Mouse (Mus musculus) liver, embryonic 16.5 days (tissue): ENCODE data around the gene Wasl. TPM values are rescaled to one million over a fixed set of nuclear protein-coding genes. Genes with fewer than 3 reads are reported as not detected.

Experiments used
- ATAC-seq: fragments of 200-750 bp; cut with Nextera tagmentation; 2 replicates; pipeline ENCODE4 v1.8.0; 2017; ENCODE audit warnings: low read depth, mild to moderate bottlenecking, moderate number of reproducible peaks, moderate library complexity
- H3K27ac ChIP-seq: fragments of 300-500 bp; sonication (generic); 2 replicates; pipeline ENCODE4 v1.5.1; 2014; ENCODE audit warnings: mild to moderate bottlenecking, low read length
- H3K27me3 ChIP-seq: fragments of 300-500 bp; sonication (generic); 2 replicates; pipeline ENCODE4 v1.6.1; 2014; ENCODE audit warnings: low read depth, low read length, mixed read lengths; ENCODE audit not compliant: control insufficient read depth, insufficient read depth
- H3K36me3 ChIP-seq: fragments of 300-500 bp; sonication (generic); 2 replicates; pipeline ENCODE4 v1.6.1; 2014; ENCODE audit warnings: mild to moderate bottlenecking; ENCODE audit not compliant: control insufficient read depth, insufficient read depth
- H3K4me1 ChIP-seq: fragments of 300-500 bp; sonication (generic); 2 replicates; pipeline ENCODE4 v1.6.1; 2014; ENCODE audit warnings: low read depth, low read length, mixed read lengths; ENCODE audit not compliant: control insufficient read depth
- H3K4me2 ChIP-seq: fragments of 300-500 bp; sonication (generic); 2 replicates; pipeline ENCODE4 v1.6.1; 2014; ENCODE audit warnings: low read depth, low read length, mixed read lengths
- H3K4me3 ChIP-seq: fragments of 300-500 bp; sonication (generic); 2 replicates; pipeline ENCODE4 v1.5.1; 2014; ENCODE audit warnings: low read depth, mild to moderate bottlenecking, low read length
- H3K9ac ChIP-seq: fragments of 300-500 bp; sonication (generic); 2 replicates; pipeline ENCODE4 v1.6.1; 2014; ENCODE audit warnings: low read depth, low read length
- H3K9me3 ChIP-seq: fragments of 300-500 bp; sonication (generic); replicated peaks from 2 replicates; pipeline ENCODE4 v1.6.1; 2016; ENCODE audit warnings: low read length; ENCODE audit not compliant: control insufficient read depth
- WGBS: fragments of 180-500 bp; shearing (Covaris S2); extraction: QIAGEN DNeasy Blood & Tissue Kit; methylation state at CpG from one replicate; pipeline ENCODE4 v1.1.7; 2014; ENCODE audit not compliant: insufficient replicate concordance; 5-methylcytosine and 5-hydroxymethylcytosine counted together
- polyA plus RNA-seq: library from polyadenylated mRNA; unstranded; fragments of >200 nt; fragmentation: Nextera tagmentation; extraction: Ambion mirVana; gene quantifications from 2 replicates; pipeline ENCODE4 v1.2.1, GENCODE M21; 2015

Gene Wasl
- 19.7 and 26.1 TPM in 2 replicates for polyA plus RNA-seq

DNA sequence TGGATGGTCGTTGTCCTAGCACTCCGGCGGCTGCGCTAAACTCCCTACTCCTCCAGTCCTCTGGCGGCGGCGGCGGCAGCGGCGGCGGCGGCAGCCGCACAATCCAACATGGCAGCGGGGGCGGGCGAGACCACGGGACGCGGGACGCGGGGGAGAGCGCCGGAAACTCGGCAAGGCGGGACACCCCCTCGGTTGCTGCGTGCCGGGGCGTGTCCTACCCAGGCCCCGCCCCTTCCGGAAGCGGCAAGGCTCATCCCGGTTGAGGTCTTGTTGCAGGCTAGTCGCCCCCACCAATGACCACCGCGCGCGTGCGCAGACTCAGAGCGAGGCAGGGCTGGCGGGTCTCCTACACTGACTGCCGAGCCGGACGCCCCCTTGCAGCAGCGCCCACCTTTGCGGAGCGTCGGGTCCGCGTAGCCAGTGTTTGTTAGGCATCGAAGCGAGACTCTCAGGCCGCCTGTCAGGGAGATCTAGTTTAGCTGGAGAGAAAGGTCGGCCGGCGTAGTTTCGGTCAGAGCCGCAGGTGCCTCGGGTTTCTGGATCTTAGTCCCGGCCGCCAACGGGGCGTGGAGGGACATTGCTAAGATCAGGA is at the start of gene Wasl:
Wasl (minus strand) TSS at position 143 of the 592 bp plus-strand sequence.
- peak within 1 kb of the TSS; percentile 90 for H3K4me2 ChIP-seq
- no peaks in the 10 kb centered on the region for H3K36me3 ChIP-seq
- peak within 1 kb of the TSS; percentile 96 for H3K27ac ChIP-seq
- peak; percentile 95 for ATAC-seq
- no peaks in the 10 kb centered on the region for H3K9me3 ChIP-seq
- H3K27me3 ChIP-seq: no peaks in the 10 kb centered on the region
- H3K4me1 ChIP-seq: peaks cover 12% of the 10 kb centered on the region
- H3K9ac ChIP-seq: peak within 1 kb of the TSS; percentile 98
- H3K4me3 ChIP-seq: peak within 1 kb of the TSS; percentile 96
- WGBS: under 1% methylated on average over 63 of the region's 63 CpGs

DNA sequence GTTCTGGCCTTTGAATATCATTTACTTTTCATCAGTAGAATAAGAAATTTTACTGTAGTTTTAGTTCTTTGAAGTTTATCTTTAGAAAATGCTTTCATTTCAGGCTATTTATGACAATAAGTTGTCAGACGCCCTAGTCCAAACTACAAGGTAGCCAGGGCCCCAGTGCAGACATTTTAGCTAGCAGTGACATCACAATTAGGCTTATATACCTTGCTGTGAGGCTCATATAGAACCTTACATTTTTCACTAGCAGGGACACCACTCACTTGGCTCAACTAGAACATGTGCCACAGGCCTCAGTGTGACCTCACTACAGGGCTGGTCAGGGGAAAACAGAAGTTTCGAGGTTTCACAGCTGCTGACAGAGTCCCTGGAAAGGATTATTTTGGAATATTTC is 42.7 kb upstream of the Wasl start:
- Histone ChIP-seq H3K27ac (no peak overlapping the region), H3K9ac (no peak overlapping the region), H3K4me2 (no peak overlapping the region), H3K4me3 (no peak overlapping the region), H3K9me3 (no peaks in the 10 kb centered on the region), H3K4me1 (no peaks in the 10 kb centered on the region), H3K27me3 (no peaks in the 10 kb centered on the region), H3K36me3 (no peaks in the 10 kb centered on the region)
- ATAC-seq: no peak
- WGBS: 47% methylated on average over 2 of the region's 2 CpGs

DNA sequence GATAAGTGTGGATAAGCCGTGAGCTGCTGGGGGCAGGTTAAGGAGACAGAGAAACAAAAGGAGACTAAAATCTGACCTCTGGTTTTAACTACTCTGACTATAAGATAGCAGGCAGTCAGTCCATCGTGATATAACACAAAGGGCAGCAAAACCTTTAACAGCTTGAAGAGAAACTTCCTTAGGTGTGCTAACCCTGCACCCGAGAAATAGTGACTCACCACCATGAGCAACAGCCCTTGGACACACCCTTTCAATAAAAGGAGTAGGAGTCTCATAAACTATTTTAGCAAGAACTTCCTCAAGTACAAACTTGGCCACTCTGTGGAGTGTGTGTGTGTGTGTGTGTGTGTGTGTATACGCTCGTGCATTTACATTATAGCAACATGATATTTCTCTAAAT is 42.3 kb upstream of the Wasl start:
- Histone ChIP-seq H3K36me3 (no peaks in the 10 kb centered on the region), H3K4me3 (no peak overlapping the region), H3K4me1 (no peaks in the 10 kb centered on the region), H3K27me3 (no peaks in the 10 kb centered on the region), H3K27ac (no peak overlapping the region), H3K9me3 (no peaks in the 10 kb centered on the region), H3K4me2 (no peak overlapping the region), H3K9ac (no peak overlapping the region)
- 65% methylated on average over 5 of the region's 5 CpGs for WGBS
- ATAC-seq: no peak

DNA sequence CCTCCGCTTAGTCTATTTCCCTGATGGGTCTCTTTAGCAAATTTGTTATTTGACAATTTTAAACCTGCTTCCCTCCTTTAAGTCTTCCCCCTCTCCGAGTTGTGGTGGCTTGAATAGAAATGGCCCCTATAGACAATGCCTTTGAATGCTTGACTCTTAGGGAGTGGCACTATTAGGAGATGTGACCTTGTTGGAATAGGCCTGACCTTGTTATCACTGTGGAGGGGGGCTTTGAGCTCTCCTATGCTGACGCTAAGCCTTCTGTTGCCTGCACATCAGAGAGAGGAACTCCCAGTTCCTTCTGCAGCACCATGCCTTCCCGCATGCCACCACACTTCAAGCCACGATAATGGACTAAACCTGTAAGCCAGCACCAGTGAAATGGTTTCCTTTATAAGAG is 32.4 kb upstream of the Wasl start:
- H3K4me2 ChIP-seq: no peak overlapping the region
- no peak overlapping the region for H3K27ac ChIP-seq
- H3K36me3 ChIP-seq: no peaks in the 10 kb centered on the region
- WGBS: 64% methylated on average over 5 of the region's 5 CpGs
- H3K4me3 ChIP-seq: no peak overlapping the region
- no peaks in the 10 kb centered on the region for H3K27me3 ChIP-seq
- no peak overlapping the region for H3K9ac ChIP-seq
- H3K4me1 ChIP-seq: no peaks in the 10 kb centered on the region
- no peaks in the 10 kb centered on the region for H3K9me3 ChIP-seq
- no peak for ATAC-seq

DNA sequence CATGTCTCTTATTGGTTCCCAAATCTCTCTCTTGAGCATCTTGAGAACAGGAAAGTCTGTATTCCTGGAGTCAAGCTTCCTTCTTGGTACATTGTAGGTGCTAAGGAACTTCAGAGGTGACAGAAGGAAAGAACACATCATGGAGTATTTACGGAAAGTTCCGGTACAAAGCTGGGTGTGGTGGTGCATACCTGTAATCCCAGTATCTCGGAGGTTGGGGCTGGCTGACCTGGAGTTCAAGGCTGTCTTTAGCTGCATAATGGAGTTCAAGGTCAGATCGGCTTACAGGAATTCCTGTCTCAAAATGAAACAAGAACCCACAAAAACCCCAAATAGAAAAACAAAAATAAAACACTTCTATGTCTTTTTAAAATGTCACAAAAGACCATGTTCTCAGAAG is 31.3 kb upstream of the Wasl start:
- no peaks in the 10 kb centered on the region for H3K4me1 ChIP-seq
- H3K9me3 ChIP-seq: no peaks in the 10 kb centered on the region
- ATAC-seq: no peak
- H3K4me3 ChIP-seq: no peak overlapping the region
- WGBS: 62% methylated on average over 4 of the region's 4 CpGs
- no peak overlapping the region for H3K9ac ChIP-seq
- H3K27me3 ChIP-seq: no peaks in the 10 kb centered on the region
- no peak overlapping the region for H3K27ac ChIP-seq
- no peaks in the 10 kb centered on the region for H3K36me3 ChIP-seq
- H3K4me2 ChIP-seq: no peak overlapping the region

DNA sequence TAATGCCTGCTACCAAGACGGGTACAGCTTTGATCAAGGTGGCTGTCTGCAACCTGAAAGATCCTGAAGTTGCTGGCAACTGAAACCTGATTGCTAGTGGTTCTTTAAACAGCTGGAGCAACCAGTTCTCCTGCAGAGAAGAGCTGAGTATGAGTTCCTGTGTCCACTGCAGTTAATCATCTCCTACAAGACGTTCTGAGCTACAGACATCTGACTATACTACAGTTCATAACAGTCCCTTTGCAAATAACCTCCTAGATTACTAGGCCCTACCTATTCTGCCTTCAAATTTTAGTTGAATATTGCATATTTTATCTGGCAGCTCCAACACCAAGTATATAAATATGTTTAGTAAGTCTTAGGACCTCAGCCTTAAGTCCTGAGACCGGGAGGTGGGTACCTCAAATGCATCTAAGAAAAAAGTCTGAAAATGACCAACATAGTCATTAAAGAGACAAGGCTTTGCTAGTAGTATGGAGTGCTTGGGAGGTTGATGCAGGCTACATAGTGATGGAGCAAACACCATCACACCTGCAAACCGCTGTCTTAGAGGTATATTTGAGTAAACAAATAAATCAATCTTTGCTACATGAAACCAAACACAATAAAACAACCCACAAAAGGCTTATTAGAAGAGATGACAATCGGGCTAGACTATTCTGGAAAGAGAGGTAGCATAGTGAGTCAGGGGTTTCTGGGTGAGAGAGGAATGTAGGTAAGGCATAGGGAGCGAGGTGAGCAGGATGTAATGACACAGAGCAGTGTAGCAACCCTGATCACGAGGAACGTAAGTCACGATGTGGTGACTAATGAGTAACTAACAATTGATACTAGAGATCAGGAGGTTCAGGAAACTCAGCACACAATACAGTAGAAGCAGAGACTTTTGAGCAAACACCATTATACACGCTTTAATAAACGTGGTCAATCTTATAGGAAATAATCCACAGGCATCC is 29.9 kb upstream of the Wasl start:
- no peak overlapping the region for H3K4me2 ChIP-seq
- no peak overlapping the region for H3K9ac ChIP-seq
- no peak for ATAC-seq
- H3K27me3 ChIP-seq: no peaks in the 10 kb centered on the region
- no peaks in the 10 kb centered on the region for H3K4me1 ChIP-seq
- no peak overlapping the region for H3K4me3 ChIP-seq
- no peaks in the 10 kb centered on the region for H3K36me3 ChIP-seq
- no peaks in the 10 kb centered on the region for H3K9me3 ChIP-seq
- WGBS: 61% methylated on average over 11 of the region's 11 CpGs
- no peak overlapping the region for H3K27ac ChIP-seq

DNA sequence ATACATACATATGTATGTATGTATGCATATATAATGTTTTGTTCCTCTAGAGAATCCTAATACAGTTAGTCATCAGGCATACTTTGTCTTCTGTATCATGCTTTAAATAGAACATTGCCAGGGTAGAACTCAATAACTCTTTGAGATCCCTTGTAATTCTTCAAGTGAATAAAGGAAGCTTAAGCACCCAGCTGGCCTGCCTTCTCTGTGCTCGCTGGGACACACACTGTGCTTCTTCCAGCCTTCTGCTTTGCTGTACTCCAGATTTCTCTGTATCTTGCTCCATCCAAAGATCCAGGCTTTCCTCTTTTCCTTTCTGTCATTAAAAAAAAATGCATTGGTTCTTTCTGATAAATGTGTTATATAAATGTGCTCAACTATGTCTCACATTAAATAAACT is 23.1 kb upstream of the Wasl start:
- Histone ChIP-seq H3K4me2 (no peak overlapping the region), H3K9me3 (no peaks in the 10 kb centered on the region), H3K9ac (no peak overlapping the region), H3K4me3 (no peak overlapping the region), H3K27ac (no peak overlapping the region), H3K27me3 (no peaks in the 10 kb centered on the region), H3K36me3 (no peaks in the 10 kb centered on the region), H3K4me1 (no peaks in the 10 kb centered on the region)
- ATAC-seq: no peak
- WGBS: 49% methylated on average over 1 of the region's 1 CpGs

DNA sequence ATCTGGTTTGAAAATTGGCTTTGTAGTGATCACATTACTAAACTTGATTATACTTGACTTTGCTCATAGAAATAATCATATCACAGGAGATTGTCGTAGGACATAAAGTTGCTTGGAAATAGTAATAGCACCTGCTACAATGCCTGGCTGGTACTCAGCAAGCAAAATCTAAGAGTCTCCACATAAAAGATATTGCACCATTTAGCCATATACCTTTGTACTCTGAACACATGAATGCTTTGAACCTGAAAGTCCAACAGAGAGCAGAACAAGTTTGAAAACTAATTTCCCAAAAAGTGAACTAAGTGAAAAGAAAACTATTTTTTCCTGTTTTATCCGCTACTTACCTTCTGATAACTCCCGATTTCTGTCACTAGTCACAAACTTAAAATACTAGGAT is 18.3 kb upstream of the Wasl start:
- no peak for ATAC-seq
- H3K4me2 ChIP-seq: no peak overlapping the region
- no peaks in the 10 kb centered on the region for H3K36me3 ChIP-seq
- H3K4me3 ChIP-seq: no peak overlapping the region
- 77% methylated on average over 3 of the region's 3 CpGs for WGBS
- H3K27ac ChIP-seq: no peak overlapping the region
- H3K9ac ChIP-seq: no peak overlapping the region
- H3K9me3 ChIP-seq: no peaks in the 10 kb centered on the region
- H3K27me3 ChIP-seq: no peaks in the 10 kb centered on the region
- no peaks in the 10 kb centered on the region for H3K4me1 ChIP-seq

DNA sequence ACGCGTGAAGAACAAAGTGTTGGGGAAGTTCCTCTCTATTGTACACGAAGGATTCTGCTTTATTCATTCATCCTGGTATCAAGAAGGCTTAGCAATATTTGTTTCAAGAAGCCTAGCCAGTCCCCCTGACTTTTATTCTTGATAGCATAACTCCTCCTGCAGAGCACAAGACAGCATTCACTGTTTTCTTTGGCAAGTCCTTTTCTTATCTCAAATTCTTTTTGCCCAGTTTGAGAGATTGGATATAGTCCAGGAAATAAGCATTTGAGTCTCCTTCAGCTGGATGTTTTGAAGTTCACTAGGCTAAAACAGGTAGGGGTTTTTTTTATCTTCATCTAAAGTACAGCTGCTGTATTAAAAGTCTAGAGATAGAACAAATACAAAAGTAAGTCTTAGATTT is 3.0 kb upstream of the Wasl start:
- WGBS: 65% methylated on average over 3 of the region's 3 CpGs
- no peak for ATAC-seq
- no peak overlapping the region for H3K27ac ChIP-seq
- H3K4me1 ChIP-seq: peaks cover 5% of the 10 kb centered on the region
- no peaks in the 10 kb centered on the region for H3K9me3 ChIP-seq
- H3K27me3 ChIP-seq: no peaks in the 10 kb centered on the region
- H3K4me3 ChIP-seq: no peak overlapping the region
- H3K4me2 ChIP-seq: no peak overlapping the region
- no peak overlapping the region for H3K9ac ChIP-seq
- H3K36me3 ChIP-seq: no peaks in the 10 kb centered on the region
